Mouse (Mus musculus): Measurements from ENCODE around the gene Coq8a. TPM values are rescaled to one million over a fixed set of nuclear protein-coding genes. Genes with fewer than 3 reads are reported as not detected.

Gene Coq8a
- polyA plus RNA-seq, 1 experiment from 2014 or later: 3.7 TPM

GRCm38 (mm10) chr1:180170071-180170470, 29.3 kb downstream of the Coq8a start:
- Histone ChIP-seq H3K27me3 (replicated peaks) (no peaks in the 10 kb centered on the region), H3K4me1 (no peaks in the 10 kb centered on the region), H3K36me3 (peaks cover 9% of the 10 kb centered on the region; the same call in 1 of the 2 replicates), H3K27ac (no peak overlapping the region), H3K4me2 (replicated peaks) (no peak overlapping the region), H3K4me3 (no peak overlapping the region), H3K9me3 (no peaks in the 10 kb centered on the region), H3K9ac (no peak overlapping the region)
- ATAC-seq (ENCODE audit: low FRiP score, low read depth): no peak
- 91% methylated on average over 8 of the region's 8 CpGs for WGBS

- no peak overlapping the region for H3K4me3 ChIP-seq
- WGBS: 89% methylated on average over 7 of the region's 7 CpGs
- ATAC-seq (ENCODE audit: low FRiP score, low read depth): no peak
- H3K4me2 ChIP-seq (replicated peaks): no peak overlapping the region
- H3K9me3 ChIP-seq: no peaks in the 10 kb centered on the region
- no peak overlapping the region for H3K27ac ChIP-seq
- H3K4me1 ChIP-seq: no peaks in the 10 kb centered on the region
- no peak overlapping the region for H3K9ac ChIP-seq
- H3K27me3 ChIP-seq (replicated peaks): no peaks in the 10 kb centered on the region
- peaks cover 9% of the 10 kb centered on the region; the same call in 1 of the 2 replicates for H3K36me3 ChIP-seq
Observed at GRCm38 (mm10) chr1:180169161-180169560, 30.2 kb downstream of the Coq8a start.

- no peak for ATAC-seq (ENCODE audit: low FRiP score, low read depth)
- H3K4me2 ChIP-seq (replicated peaks): no peak overlapping the region
- no peaks in the 10 kb centered on the region for H3K27me3 ChIP-seq (replicated peaks)
- H3K9me3 ChIP-seq: no peaks in the 10 kb centered on the region
- no peak overlapping the region for H3K4me3 ChIP-seq
- H3K9ac ChIP-seq: no peak overlapping the region
- H3K36me3 ChIP-seq: peaks cover 16% of the 10 kb centered on the region
- H3K27ac ChIP-seq: no peak overlapping the region
- WGBS: 95% methylated on average over 6 of the region's 6 CpGs
- H3K4me1 ChIP-seq: no peaks in the 10 kb centered on the region
Observed at GRCm38 (mm10) chr1:180168294-180168693, 31.1 kb downstream of the Coq8a start.

GRCm38 (mm10) chr1:180166533-180166932, 32.9 kb downstream of the Coq8a start:
- Histone ChIP-seq H3K9me3 (no peaks in the 10 kb centered on the region), H3K4me3 (no peak overlapping the region), H3K9ac (no peak overlapping the region), H3K27me3 (replicated peaks) (no peaks in the 10 kb centered on the region), H3K4me2 (replicated peaks) (no peak overlapping the region), H3K27ac (no peak overlapping the region), H3K4me1 (no peaks in the 10 kb centered on the region), H3K36me3 (peaks cover 30% of the 10 kb centered on the region)
- ATAC-seq (ENCODE audit: low FRiP score, low read depth): no peak
- 79% methylated on average over 5 of the region's 5 CpGs for WGBS

GRCm38 (mm10) chr1:180162986-180163385, 36.4 kb downstream of the Coq8a start:
- no peak for ATAC-seq (ENCODE audit: low FRiP score, low read depth)
- Histone ChIP-seq H3K4me1 (no peaks in the 10 kb centered on the region), H3K36me3 (peaks cover 44% of the 10 kb centered on the region), H3K27me3 (replicated peaks) (no peaks in the 10 kb centered on the region), H3K9ac (no peak overlapping the region), H3K4me2 (replicated peaks) (no peak overlapping the region), H3K27ac (no peak overlapping the region), H3K4me3 (no peak overlapping the region), H3K9me3 (no peaks in the 10 kb centered on the region)
- WGBS: 81% methylated on average over 7 of the region's 7 CpGs

- 88% methylated on average over 20 of the region's 20 CpGs for WGBS
- H3K27ac ChIP-seq: no peak overlapping the region
- H3K9ac ChIP-seq: no peak overlapping the region
- no peak overlapping the region for H3K4me3 ChIP-seq
- H3K9me3 ChIP-seq: no peaks in the 10 kb centered on the region
- H3K4me1 ChIP-seq: no peaks in the 10 kb centered on the region
- H3K4me2 ChIP-seq (replicated peaks): no peak overlapping the region
- ATAC-seq (ENCODE audit: low FRiP score, low read depth): no peak
- H3K36me3 ChIP-seq: peaks cover 44% of the 10 kb centered on the region
- no peaks in the 10 kb centered on the region for H3K27me3 ChIP-seq (replicated peaks)
Observed at GRCm38 (mm10) chr1:180161566-180162355, 37.6 kb downstream of the Coq8a start.

- no peaks in the 10 kb centered on the region for H3K27me3 ChIP-seq (replicated peaks)
- no peak overlapping the region for H3K4me3 ChIP-seq
- no peaks in the 10 kb centered on the region for H3K9me3 ChIP-seq
- WGBS: 74% methylated on average over 3 of the region's 3 CpGs
- no peak overlapping the region for H3K4me2 ChIP-seq (replicated peaks)
- H3K27ac ChIP-seq: no peak overlapping the region
- no peaks in the 10 kb centered on the region for H3K4me1 ChIP-seq
- ATAC-seq (ENCODE audit: low FRiP score, low read depth): no peak
- no peak overlapping the region for H3K9ac ChIP-seq
- H3K36me3 ChIP-seq: peaks cover 39% of the 10 kb centered on the region
Observed at GRCm38 (mm10) chr1:180161160-180161559, 38.2 kb downstream of the Coq8a start.

- Histone ChIP-seq H3K9ac (no peak overlapping the region), H3K27me3 (replicated peaks) (no peaks in the 10 kb centered on the region), H3K27ac (no peak overlapping the region), H3K9me3 (no peaks in the 10 kb centered on the region), H3K4me3 (no peak overlapping the region), H3K4me2 (replicated peaks) (no peak overlapping the region), H3K36me3 (peaks cover 35% of the 10 kb centered on the region), H3K4me1 (no peaks in the 10 kb centered on the region)
- 79% methylated on average over 2 of the region's 2 CpGs for WGBS
- ATAC-seq (ENCODE audit: low FRiP score, low read depth): no peak
Observed at GRCm38 (mm10) chr1:180160545-180160944, 38.9 kb downstream of the Coq8a start.

GRCm38 (mm10) chr1:180158648-180159047, 40.8 kb downstream of the Coq8a start:
- Histone ChIP-seq H3K9ac (no peak overlapping the region), H3K27me3 (replicated peaks) (no peaks in the 10 kb centered on the region), H3K4me3 (no peak overlapping the region), H3K4me1 (no peaks in the 10 kb centered on the region), H3K36me3 (peaks cover 31% of the 10 kb centered on the region), H3K4me2 (replicated peaks) (no peak overlapping the region), H3K27ac (no peak overlapping the region), H3K9me3 (no peaks in the 10 kb centered on the region)
- WGBS: 87% methylated on average over 2 of the region's 2 CpGs
- no peak for ATAC-seq (ENCODE audit: low FRiP score, low read depth)

- Histone ChIP-seq H3K9ac (no peak overlapping the region), H3K36me3 (peaks cover 22% of the 10 kb centered on the region; the same call in 1 of the 2 replicates), H3K27ac (no peak overlapping the region), H3K27me3 (replicated peaks) (no peaks in the 10 kb centered on the region), H3K9me3 (no peaks in the 10 kb centered on the region), H3K4me2 (replicated peaks) (no peak overlapping the region), H3K4me3 (no peak overlapping the region), H3K4me1 (no peaks in the 10 kb centered on the region)
- WGBS: 88% methylated on average over 8 of the region's 8 CpGs
- ATAC-seq (ENCODE audit: low FRiP score, low read depth): no peak
Observed at GRCm38 (mm10) chr1:180151191-180151590, 48.2 kb downstream of the Coq8a start.

- Histone ChIP-seq H3K4me2 (replicated peaks) (no peak overlapping the region), H3K4me1 (no peaks in the 10 kb centered on the region), H3K27me3 (replicated peaks) (no peaks in the 10 kb centered on the region), H3K36me3 (peaks cover 27% of the 10 kb centered on the region), H3K9ac (no peak overlapping the region), H3K9me3 (no peaks in the 10 kb centered on the region), H3K27ac (no peak overlapping the region), H3K4me3 (no peak overlapping the region)
- ATAC-seq (ENCODE audit: low FRiP score, low read depth): no peak
- WGBS: 91% methylated on average over 4 of the region's 4 CpGs
Observed at GRCm38 (mm10) chr1:180148563-180148962, 50.8 kb downstream of the Coq8a start.

GRCm38 (mm10) chr1:180148036-180148435, 51.4 kb downstream of the Coq8a start:
- ATAC-seq (ENCODE audit: low FRiP score, low read depth): no peak
- H3K36me3 ChIP-seq: peaks cover 28% of the 10 kb centered on the region
- no peaks in the 10 kb centered on the region for H3K27me3 ChIP-seq (replicated peaks)
- H3K27ac ChIP-seq: no peak overlapping the region
- no peak overlapping the region for H3K4me3 ChIP-seq
- H3K9me3 ChIP-seq: no peaks in the 10 kb centered on the region
- 87% methylated on average over 4 of the region's 4 CpGs for WGBS
- H3K4me1 ChIP-seq: no peaks in the 10 kb centered on the region
- H3K4me2 ChIP-seq (replicated peaks): no peak overlapping the region
- H3K9ac ChIP-seq: no peak overlapping the region

- Histone ChIP-seq H3K36me3 (peaks cover 37% of the 10 kb centered on the region), H3K4me3 (no peak overlapping the region), H3K4me1 (no peaks in the 10 kb centered on the region), H3K27ac (no peak overlapping the region), H3K27me3 (replicated peaks) (no peaks in the 10 kb centered on the region), H3K9me3 (no peaks in the 10 kb centered on the region), H3K4me2 (replicated peaks) (no peak overlapping the region), H3K9ac (no peak overlapping the region)
- 94% methylated on average over 2 of the region's 2 CpGs for WGBS
- ATAC-seq (ENCODE audit: low FRiP score, low read depth): no peak
Observed at GRCm38 (mm10) chr1:180140970-180141369, 58.4 kb downstream of the Coq8a start.
